Mouse (Mus musculus): Measurements from ENCODE around the gene Pik3cb. TPM values are rescaled to one million over a fixed set of nuclear protein-coding genes. Genes with fewer than 3 reads are reported as not detected.

The Pik3cb gene
- polyA plus RNA-seq, 1 experiment from 2014 or later: 1.5 TPM

DNA sequence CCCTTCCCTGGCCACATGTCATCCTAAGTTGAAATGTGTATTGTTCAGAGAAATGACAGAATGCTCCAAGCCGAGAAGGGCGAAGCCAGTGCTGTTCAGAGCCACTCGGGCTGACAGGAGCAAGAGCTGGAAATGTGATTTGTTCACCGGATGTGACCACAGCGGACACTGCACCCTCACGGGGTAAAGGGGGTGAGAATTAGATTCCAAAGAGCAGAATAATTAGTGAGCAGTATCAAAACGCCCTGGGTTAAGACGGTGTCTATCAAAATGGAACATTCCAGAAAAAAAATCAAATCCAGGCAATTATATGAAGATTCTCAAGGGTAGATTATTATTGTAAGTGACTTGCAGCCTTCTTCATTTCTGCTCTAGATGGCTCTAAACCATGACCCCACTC is 106.3 kb downstream of the Pik3cb start:
- Histone ChIP-seq H3K4me3 (ENCODE audit: control insufficient read depth in 1 of 2, insufficient read depth in 1 of 2, low read depth in 1 of 2, low read length in 2 of 2) (no peak overlapping the region), H3K36me3 (ENCODE audit: control insufficient read depth, insufficient read depth, low read length) (peaks cover 4% of the 10 kb centered on the region; the same call in 1 of the 2 replicates), H3K9ac (ENCODE audit: low read length) (no peak overlapping the region), H3K9me3 (ENCODE audit: control insufficient read depth, low read length) (no peaks in the 10 kb centered on the region), H3K4me2 (ENCODE audit: low read length) (no peak overlapping the region), H3K27ac (replicated peaks in 1 of 2; ENCODE audit: control insufficient read depth in 1 of 2, insufficient read depth in 1 of 2, low read depth in 2 of 2, low read length in 2 of 2) (no peak overlapping the region), H3K27me3 (ENCODE audit: control insufficient read depth, insufficient read depth, low read length) (no peaks in the 10 kb centered on the region), H3K4me1 (ENCODE audit: control insufficient read depth in 2 of 2, insufficient read depth in 2 of 2, low read length in 2 of 2) (peaks cover 2 to 7% of the 10 kb centered on the region in 2 experiments; a peak in 1 of 4 replicates)
- 83% methylated on average over 8 of the region's 8 CpGs for WGBS
- no peak for ATAC-seq (ENCODE audit: insufficient number of reproducible peaks, insufficient read depth, low FRiP score, low read depth)

DNA sequence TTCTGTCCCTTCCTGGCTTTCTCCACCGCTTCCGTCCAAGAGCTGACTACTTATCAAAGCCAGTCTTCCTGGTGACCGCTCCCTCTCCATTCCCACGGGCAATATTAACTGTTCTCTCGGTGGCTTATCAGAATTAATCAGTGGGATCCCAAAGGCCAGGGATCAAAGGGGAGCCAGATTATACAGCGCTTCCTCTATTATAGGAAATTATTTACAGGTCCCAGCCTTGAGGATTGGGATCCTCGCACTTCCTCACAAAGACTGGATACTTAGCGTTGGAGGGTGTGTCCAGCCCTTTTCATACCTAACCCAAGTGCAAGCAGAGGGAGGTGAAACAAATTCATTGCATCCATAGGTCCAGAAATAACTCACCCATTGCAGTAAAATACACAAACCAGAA is 108.4 kb downstream of the Pik3cb start:
- ATAC-seq (ENCODE audit: insufficient number of reproducible peaks, insufficient read depth, low FRiP score, low read depth): no peak
- H3K4me2 ChIP-seq (ENCODE audit: low read length): no peak overlapping the region
- H3K4me3 ChIP-seq (ENCODE audit: control insufficient read depth in 1 of 2, insufficient read depth in 1 of 2, low read depth in 1 of 2, low read length in 2 of 2): no peak overlapping the region
- no peaks in the 10 kb centered on the region for H3K4me1 ChIP-seq (ENCODE audit: control insufficient read depth in 2 of 2, insufficient read depth in 2 of 2, low read length in 2 of 2)
- no peak overlapping the region for H3K9ac ChIP-seq (ENCODE audit: low read length)
- H3K9me3 ChIP-seq (ENCODE audit: control insufficient read depth, low read length): no peaks in the 10 kb centered on the region
- no peak overlapping the region for H3K27ac ChIP-seq (replicated peaks in 1 of 2; ENCODE audit: control insufficient read depth in 1 of 2, insufficient read depth in 1 of 2, low read depth in 2 of 2, low read length in 2 of 2)
- 57% methylated on average over 8 of the region's 8 CpGs for WGBS
- no peaks in the 10 kb centered on the region for H3K36me3 ChIP-seq (ENCODE audit: control insufficient read depth, insufficient read depth, low read length)
- no peaks in the 10 kb centered on the region for H3K27me3 ChIP-seq (ENCODE audit: control insufficient read depth, insufficient read depth, low read length)

DNA sequence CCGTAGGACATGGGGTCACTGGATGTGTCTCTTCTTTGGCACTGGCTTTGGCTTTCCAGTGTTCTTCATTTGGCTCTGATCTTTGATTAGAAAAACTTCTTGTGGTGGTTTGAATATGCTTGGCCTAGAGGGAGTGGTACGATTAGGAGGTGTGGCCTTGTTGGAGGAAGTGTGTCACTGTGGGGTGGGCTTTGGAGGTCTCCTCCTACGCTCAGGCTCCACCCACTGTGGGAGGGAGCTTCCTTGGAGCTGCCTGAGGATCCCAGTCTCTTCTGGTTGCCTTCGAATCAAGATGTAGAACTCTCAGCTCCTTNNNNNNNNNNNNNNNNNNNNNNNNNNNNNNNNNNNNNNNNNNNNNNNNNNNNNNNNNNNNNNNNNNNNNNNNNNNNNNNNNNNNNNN is 118.7 kb downstream of the Pik3cb start:
- no peak for ATAC-seq (ENCODE audit: insufficient number of reproducible peaks, insufficient read depth, low FRiP score, low read depth)
- Histone ChIP-seq H3K27me3 (ENCODE audit: control insufficient read depth, insufficient read depth, low read length) (no peaks in the 10 kb centered on the region), H3K9me3 (ENCODE audit: control insufficient read depth, low read length) (no peaks in the 10 kb centered on the region), H3K36me3 (ENCODE audit: control insufficient read depth, insufficient read depth, low read length) (no peaks in the 10 kb centered on the region), H3K9ac (ENCODE audit: low read length) (no peak overlapping the region), H3K4me2 (ENCODE audit: low read length) (no peak overlapping the region), H3K4me1 (ENCODE audit: control insufficient read depth in 2 of 2, insufficient read depth in 2 of 2, low read length in 2 of 2) (no peaks in the 10 kb centered on the region), H3K4me3 (ENCODE audit: control insufficient read depth in 1 of 2, insufficient read depth in 1 of 2, low read depth in 1 of 2, low read length in 2 of 2) (no peak overlapping the region), H3K27ac (replicated peaks in 1 of 2; ENCODE audit: control insufficient read depth in 1 of 2, insufficient read depth in 1 of 2, low read depth in 2 of 2, low read length in 2 of 2) (no peak overlapping the region)
- 85% methylated on average over 4 of the region's 4 CpGs for WGBS

GRCm38 (mm10) chr9:99021166-99021565 is 119.3 kb downstream of the Pik3cb start:
- no peaks in the 10 kb centered on the region for H3K4me1 ChIP-seq (ENCODE audit: control insufficient read depth in 2 of 2, insufficient read depth in 2 of 2, low read length in 2 of 2)
- no peaks in the 10 kb centered on the region for H3K27me3 ChIP-seq (ENCODE audit: control insufficient read depth, insufficient read depth, low read length)
- no peak for ATAC-seq (ENCODE audit: insufficient number of reproducible peaks, insufficient read depth, low FRiP score, low read depth)
- no peak overlapping the region for H3K9ac ChIP-seq (ENCODE audit: low read length)
- H3K4me3 ChIP-seq (ENCODE audit: control insufficient read depth in 1 of 2, insufficient read depth in 1 of 2, low read depth in 1 of 2, low read length in 2 of 2): no peak overlapping the region
- H3K4me2 ChIP-seq (ENCODE audit: low read length): no peak overlapping the region
- no peaks in the 10 kb centered on the region for H3K36me3 ChIP-seq (ENCODE audit: control insufficient read depth, insufficient read depth, low read length)
- no peak overlapping the region for H3K27ac ChIP-seq (replicated peaks in 1 of 2; ENCODE audit: control insufficient read depth in 1 of 2, insufficient read depth in 1 of 2, low read depth in 2 of 2, low read length in 2 of 2)
- 53% methylated on average over 5 of the region's 5 CpGs for WGBS
- no peaks in the 10 kb centered on the region for H3K9me3 ChIP-seq (ENCODE audit: control insufficient read depth, low read length)

DNA sequence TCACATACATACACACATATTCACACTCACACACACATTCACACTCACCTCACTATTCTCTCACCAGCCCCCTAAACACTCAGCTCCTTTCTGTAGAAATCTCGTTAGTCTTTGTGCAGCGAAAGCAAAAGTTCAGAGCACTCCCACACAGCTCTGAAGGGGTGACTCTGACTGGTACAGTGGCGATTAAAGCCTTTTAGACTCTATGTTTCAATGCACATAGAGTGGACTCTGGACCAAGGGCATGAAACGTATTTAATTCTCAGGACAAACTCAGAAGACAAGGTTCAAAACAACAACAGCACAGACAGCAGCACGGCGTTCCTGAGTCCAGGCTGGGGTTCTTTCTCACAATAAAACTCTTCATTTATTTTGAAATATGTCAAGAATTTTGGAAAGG is 122.7 kb downstream of the Pik3cb start:
- Histone ChIP-seq H3K27me3 (ENCODE audit: control insufficient read depth, insufficient read depth, low read length) (no peaks in the 10 kb centered on the region), H3K4me1 (ENCODE audit: control insufficient read depth in 2 of 2, insufficient read depth in 2 of 2, low read length in 2 of 2) (no peaks in the 10 kb centered on the region), H3K27ac (replicated peaks in 1 of 2; ENCODE audit: control insufficient read depth in 1 of 2, insufficient read depth in 1 of 2, low read depth in 2 of 2, low read length in 2 of 2) (no peak overlapping the region), H3K9me3 (ENCODE audit: control insufficient read depth, low read length) (no peaks in the 10 kb centered on the region), H3K9ac (ENCODE audit: low read length) (no peak overlapping the region), H3K36me3 (ENCODE audit: control insufficient read depth, insufficient read depth, low read length) (no peaks in the 10 kb centered on the region), H3K4me2 (ENCODE audit: low read length) (no peak overlapping the region), H3K4me3 (ENCODE audit: control insufficient read depth in 1 of 2, insufficient read depth in 1 of 2, low read depth in 1 of 2, low read length in 2 of 2) (no peak overlapping the region)
- WGBS: 75% methylated on average over 6 of the region's 6 CpGs
- no peak for ATAC-seq (ENCODE audit: insufficient number of reproducible peaks, insufficient read depth, low FRiP score, low read depth)

- H3K27me3 ChIP-seq (ENCODE audit: control insufficient read depth, insufficient read depth, low read length): no peaks in the 10 kb centered on the region
- no peak for ATAC-seq (ENCODE audit: insufficient number of reproducible peaks, insufficient read depth, low FRiP score, low read depth)
- no peaks in the 10 kb centered on the region for H3K36me3 ChIP-seq (ENCODE audit: control insufficient read depth, insufficient read depth, low read length)
- H3K4me3 ChIP-seq (ENCODE audit: control insufficient read depth in 1 of 2, insufficient read depth in 1 of 2, low read depth in 1 of 2, low read length in 2 of 2): no peak overlapping the region
- H3K27ac ChIP-seq (replicated peaks in 1 of 2; ENCODE audit: control insufficient read depth in 1 of 2, insufficient read depth in 1 of 2, low read depth in 2 of 2, low read length in 2 of 2): no peak overlapping the region
- no peak overlapping the region for H3K9ac ChIP-seq (ENCODE audit: low read length)
- H3K4me1 ChIP-seq (ENCODE audit: control insufficient read depth in 2 of 2, insufficient read depth in 2 of 2, low read length in 2 of 2): no peaks in the 10 kb centered on the region
- no peak overlapping the region for H3K4me2 ChIP-seq (ENCODE audit: low read length)
- WGBS: 62% methylated on average over 3 of the region's 3 CpGs
- no peaks in the 10 kb centered on the region for H3K9me3 ChIP-seq (ENCODE audit: control insufficient read depth, low read length)
These were observed 123.7 kb downstream of the Pik3cb start for GRCm38 (mm10) chr9:99016759-99017158.

- no peak overlapping the region for H3K4me2 ChIP-seq (ENCODE audit: low read length)
- H3K27ac ChIP-seq (replicated peaks in 1 of 2; ENCODE audit: control insufficient read depth in 1 of 2, insufficient read depth in 1 of 2, low read depth in 2 of 2, low read length in 2 of 2): no peak overlapping the region
- H3K4me1 ChIP-seq (ENCODE audit: control insufficient read depth in 2 of 2, insufficient read depth in 2 of 2, low read length in 2 of 2): no peaks in the 10 kb centered on the region
- ATAC-seq (ENCODE audit: insufficient number of reproducible peaks, insufficient read depth, low FRiP score, low read depth): no peak
- no peaks in the 10 kb centered on the region for H3K36me3 ChIP-seq (ENCODE audit: control insufficient read depth, insufficient read depth, low read length)
- no peaks in the 10 kb centered on the region for H3K27me3 ChIP-seq (ENCODE audit: control insufficient read depth, insufficient read depth, low read length)
- no peak overlapping the region for H3K9ac ChIP-seq (ENCODE audit: low read length)
- no peaks in the 10 kb centered on the region for H3K9me3 ChIP-seq (ENCODE audit: control insufficient read depth, low read length)
- WGBS: 65% methylated on average over 3 of the region's 3 CpGs
- H3K4me3 ChIP-seq (ENCODE audit: control insufficient read depth in 1 of 2, insufficient read depth in 1 of 2, low read depth in 1 of 2, low read length in 2 of 2): no peak overlapping the region
These were observed 124.1 kb downstream of the Pik3cb start for GRCm38 (mm10) chr9:99016301-99016700.

DNA sequence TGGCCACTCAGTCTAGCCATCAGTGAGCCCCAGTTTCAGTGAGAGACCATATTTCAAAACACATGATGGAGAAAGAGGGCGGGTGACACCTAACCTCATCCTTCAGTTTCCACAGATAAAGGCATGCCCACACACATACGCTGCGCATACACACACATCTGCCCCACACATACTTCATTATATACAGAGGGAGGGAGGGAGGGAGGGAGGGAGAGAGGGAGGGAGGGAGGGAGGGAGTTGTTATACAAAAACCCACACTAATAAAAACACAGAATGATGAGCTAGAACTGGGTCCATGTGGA is 130.6 kb downstream of the Pik3cb start:
- Histone ChIP-seq H3K4me2 (ENCODE audit: low read length) (no peak overlapping the region), H3K4me3 (ENCODE audit: control insufficient read depth in 1 of 2, insufficient read depth in 1 of 2, low read depth in 1 of 2, low read length in 2 of 2) (no peak overlapping the region), H3K4me1 (ENCODE audit: control insufficient read depth in 2 of 2, insufficient read depth in 2 of 2, low read length in 2 of 2) (no peaks in the 10 kb centered on the region), H3K9ac (ENCODE audit: low read length) (no peak overlapping the region), H3K27ac (replicated peaks in 1 of 2; ENCODE audit: control insufficient read depth in 1 of 2, insufficient read depth in 1 of 2, low read depth in 2 of 2, low read length in 2 of 2) (no peak overlapping the region), H3K9me3 (ENCODE audit: control insufficient read depth, low read length) (no peaks in the 10 kb centered on the region), H3K27me3 (ENCODE audit: control insufficient read depth, insufficient read depth, low read length) (no peaks in the 10 kb centered on the region), H3K36me3 (ENCODE audit: control insufficient read depth, insufficient read depth, low read length) (no peaks in the 10 kb centered on the region)
- ATAC-seq (ENCODE audit: insufficient number of reproducible peaks, insufficient read depth, low FRiP score, low read depth): no peak
- 86% methylated on average over 3 of the region's 3 CpGs for WGBS
